Mouse (Mus musculus) cerebral cortex, adult 2 months (tissue): ENCODE results near the gene Snrnp35.

Experiments used
- WGBS: fragments of 180-500 bp; shearing (Covaris S2); methylation state at CpG from one replicate; pipeline ENCODE4 v1.1.7; 2018; 5-methylcytosine and 5-hydroxymethylcytosine counted together

Snrnp35 gene

DNA sequence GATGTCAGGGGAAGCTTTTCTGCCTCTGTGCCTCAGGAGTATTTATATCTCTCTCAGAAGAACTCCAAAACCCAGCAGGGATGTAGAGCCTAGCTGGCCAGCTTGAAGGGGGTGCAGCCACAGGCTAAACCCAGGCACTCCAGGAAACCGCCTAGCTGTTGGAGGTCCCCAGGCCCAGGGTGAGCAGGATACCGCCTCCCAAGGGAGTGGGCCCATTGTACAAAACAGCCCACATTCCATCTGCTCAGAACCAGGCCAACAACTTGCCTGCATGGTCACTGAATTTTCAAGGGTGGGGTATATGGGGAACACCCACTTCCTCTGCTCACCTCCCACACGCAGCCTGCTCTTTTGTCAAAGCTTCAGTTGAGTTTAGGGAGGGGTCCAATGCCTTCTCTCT, 17.6 kb downstream of the Snrnp35 start:
- WGBS = 59% methylated on average over 3 of the region's 3 CpGs

DNA sequence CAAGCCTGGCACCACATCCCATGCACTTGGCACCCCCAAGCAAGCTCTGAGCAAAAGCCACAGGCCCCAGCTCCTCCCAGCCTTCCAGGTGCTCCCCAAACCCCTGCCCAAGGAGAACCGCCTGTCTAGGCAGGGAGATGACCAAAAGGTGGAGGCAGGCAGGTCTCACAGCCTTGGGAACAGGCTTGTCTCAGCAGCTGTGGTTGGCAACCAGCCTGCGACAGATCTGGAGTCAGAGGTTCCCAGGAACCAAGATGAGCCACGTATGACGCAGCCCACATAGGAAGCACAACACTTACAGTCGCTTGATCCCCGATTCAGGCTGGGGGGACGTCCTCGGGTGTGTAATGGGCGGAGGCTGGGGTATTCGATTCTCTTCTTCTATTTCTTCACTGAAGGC, 18.6 kb downstream of the Snrnp35 start:
- WGBS = 75% methylated on average over 10 of the region's 10 CpGs

DNA sequence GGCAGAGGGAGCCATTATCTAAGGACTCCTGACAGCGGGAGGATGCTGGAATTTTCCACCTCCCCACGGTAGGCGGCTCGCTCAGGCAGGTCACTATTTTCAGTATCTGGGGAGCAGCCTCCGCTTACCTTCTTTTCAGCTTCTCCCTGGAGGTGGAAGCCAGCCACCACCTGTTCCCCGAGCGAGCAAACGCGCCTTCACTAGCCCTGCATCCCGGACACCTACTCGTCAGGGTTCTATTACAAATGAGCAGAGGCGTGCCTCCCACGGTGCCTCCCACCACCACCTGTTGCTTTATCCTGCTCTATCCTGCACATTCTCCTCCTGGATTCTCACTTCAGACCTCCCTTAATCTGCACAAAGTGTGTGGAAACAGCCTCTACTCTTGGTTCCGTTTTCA, 20.8 kb downstream of the Snrnp35 start:
- 44% methylated on average over 14 of the region's 14 CpGs for WGBS

DNA sequence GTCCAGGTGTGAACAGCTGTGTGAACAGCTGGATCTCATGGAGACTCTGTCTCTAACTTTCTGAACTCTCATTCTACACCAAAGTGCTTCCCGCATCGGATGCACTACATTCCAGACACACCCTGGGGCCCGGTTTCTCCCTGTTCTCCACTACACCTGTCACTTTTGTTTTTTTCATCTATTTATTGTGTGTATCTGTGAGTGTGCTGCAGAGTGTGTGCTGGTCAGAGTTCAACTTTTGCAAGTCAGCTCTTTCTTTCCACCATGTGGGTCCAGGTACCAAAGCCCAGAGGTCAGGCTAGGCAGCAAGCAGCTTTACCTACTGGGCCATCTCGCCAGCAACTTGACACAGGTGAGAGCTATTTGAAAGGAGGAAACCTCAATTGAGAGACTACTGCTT, 22.3 kb downstream of the Snrnp35 start:
- WGBS = 97% methylated on average over 4 of the region's 4 CpGs

DNA sequence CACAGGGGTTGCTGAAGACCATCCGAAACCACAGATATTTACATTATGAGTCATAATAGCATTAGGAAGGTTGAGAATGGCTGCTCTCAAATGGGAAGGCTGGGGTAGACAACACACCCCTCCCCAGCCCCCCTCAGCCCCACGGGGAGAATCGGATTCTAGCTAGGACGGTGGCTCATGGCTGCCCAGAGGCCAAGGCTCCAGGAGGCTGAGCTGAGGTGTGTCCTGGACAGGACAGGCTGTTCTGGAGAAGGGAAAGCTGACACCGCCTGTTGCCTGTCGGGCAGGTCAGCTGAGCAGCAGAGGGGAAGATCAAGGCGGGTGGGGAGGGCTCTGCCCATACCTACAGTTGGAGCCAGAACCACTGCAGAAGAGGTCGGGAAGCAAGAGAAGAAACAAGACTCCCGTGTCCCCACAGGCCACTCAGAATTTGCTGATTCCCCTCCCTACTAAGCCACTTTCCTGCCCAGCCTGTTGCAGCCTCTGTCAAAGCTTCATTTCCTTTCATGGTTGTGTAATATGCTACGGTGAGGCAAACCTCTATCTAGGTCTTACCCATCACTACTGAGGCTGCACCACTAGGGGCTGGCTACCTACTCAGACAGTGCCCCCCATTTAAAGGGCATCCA, 23.9 kb downstream of the Snrnp35 start:
- WGBS = 75% methylated on average over 10 of the region's 10 CpGs

DNA sequence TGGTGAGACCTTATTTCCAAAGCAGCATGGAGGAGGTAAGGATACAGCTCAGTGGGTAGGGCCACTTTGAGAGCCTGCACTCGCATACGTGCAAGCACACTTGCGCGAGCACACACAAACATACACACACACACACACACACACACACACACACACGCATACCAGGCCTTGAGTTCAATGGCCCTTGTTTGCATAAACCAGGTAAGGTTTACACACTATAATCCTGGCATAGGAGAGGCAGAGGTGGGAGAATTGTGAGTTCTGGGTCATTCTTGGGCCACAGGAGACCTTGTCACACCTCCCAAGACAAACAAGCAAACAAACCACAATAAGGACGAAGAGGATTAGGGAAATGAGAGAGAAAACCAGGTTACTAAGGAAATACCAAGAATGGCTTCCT, 26.3 kb downstream of the Snrnp35 start:
- WGBS = 95% methylated on average over 6 of the region's 6 CpGs

DNA sequence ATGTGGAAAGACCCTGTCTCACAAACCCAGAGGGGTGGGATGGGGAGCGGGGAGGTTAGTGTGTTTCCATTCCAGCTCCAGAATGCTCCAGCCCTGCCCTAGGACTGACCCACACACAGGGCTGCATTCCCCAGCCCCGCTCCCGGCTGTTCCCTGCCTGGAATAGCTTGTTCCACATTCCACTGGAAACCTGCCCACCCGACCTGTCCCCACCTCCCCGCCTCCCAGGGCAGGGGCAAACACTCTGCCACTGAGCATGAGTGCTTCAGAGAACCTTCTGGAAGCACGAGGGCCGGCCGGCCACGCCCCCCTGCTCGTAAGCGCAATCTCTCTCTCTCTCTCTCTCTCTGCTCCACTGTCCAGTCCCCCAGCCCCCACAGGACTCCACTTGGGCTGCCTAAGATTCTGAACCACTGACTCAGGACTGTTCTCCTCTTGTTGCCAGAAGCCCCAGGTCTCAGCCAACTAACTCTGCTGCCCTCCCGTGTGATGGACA, 26.9 kb downstream of the Snrnp35 start:
- WGBS = 79% methylated on average over 12 of the region's 12 CpGs

DNA sequence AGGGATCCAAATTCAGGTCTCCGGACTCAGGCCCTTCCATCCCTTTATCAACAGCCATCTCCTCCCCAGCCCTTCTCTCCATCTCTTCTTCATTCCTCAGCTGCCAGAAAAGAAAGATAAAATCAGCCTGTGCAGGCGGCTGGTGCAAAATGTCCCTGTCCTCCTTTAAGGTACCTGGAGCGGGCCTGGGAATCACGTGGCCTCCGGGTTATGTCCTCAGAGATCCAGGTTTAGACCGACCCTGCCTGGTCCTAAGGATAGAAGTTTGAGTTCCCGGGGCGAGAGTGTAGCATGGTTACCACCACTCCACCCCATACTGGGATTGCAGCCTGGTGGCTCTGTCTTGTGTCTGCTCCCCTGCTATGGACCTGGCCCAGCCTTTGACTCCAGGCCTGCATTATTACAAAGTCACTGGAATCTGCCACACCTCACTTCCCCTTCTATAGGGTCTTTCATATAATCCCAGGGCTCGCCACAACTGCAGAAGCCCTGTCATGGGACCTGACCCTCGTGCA, 27.7 kb downstream of the Snrnp35 start:
- 76% methylated on average over 10 of the region's 10 CpGs for WGBS

DNA sequence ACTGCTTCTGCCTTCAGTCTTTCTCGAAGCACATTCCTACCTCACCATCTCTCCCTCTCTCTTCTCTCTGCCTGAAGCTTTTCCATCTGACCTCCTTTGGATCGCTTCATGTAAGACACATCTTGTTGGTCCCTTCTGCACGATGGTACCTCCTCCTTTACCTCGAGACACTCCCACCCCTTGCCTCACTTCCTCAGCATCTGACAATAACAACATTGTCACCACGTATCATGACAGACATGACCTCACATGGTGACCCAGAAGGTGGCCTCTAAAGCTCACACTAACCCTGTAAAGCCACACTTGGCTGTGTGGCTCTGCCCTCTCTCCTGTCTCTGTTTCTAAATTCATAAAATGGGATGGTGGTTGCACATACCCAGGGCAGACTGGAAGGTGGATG, 32.9 kb downstream of the Snrnp35 start:
- WGBS = 72% methylated on average over 5 of the region's 5 CpGs

DNA sequence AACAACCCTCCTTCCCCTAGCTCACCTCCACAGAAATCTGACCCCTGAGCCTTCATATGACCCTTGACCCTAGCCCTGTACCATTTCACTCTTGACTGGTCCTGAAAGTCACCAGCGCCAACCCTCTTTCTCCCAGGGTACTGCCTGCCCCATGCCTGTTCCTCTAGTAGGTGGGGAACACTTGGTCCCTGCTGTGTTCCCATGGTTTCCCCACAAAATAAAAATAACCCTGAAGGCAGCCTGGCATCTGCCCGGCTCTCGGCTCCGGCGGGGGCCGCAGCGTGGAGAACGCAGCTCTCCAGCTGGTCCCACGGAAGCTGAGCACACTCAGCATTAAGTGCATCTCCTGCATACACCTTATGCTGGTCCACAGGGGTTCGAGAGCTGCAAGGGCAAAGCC, 35.7 kb downstream of the Snrnp35 start:
- WGBS = 31% methylated on average over 10 of the region's 10 CpGs

DNA sequence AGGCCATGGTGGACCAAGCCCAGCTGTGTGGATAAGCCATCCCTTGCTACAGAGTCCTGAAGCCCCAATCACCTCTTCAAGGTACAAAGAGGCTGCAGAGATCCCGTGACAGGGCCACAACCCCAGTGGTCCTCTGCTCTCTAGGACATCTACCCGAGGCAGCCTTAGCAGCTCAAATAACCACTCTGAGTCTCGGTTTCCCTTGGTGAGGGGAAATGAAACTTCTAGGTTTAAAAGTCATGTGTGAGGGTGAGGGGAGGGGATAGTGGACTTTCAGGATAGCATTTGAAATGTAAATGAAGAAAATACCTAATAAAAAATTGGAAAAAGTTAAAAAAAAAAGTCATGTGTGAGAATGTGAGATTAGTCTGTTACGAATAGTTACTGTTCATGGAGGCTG, 38.7 kb downstream of the Snrnp35 start:
- 89% methylated on average over 4 of the region's 4 CpGs for WGBS

DNA sequence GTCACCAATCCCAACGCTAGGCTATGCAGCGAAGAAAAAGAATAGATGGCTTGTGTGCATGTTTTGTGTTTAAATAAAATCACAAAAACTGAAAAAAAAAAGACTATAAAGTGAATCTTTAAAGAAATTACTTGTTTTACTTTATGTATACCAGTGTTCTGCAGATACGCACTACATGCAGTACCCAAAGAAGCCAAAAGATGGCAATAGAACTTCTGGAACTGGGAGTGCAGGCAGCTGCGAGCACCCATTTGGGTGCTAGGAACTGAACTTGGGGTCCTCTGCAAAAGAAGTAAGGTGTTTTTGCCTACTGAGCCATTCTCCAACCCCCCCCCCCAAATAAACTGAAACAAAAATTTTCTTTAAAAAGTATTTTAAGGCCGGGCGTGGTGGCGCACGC, 40.1 kb downstream of the Snrnp35 start:
- 94% methylated on average over 8 of the region's 8 CpGs for WGBS

DNA sequence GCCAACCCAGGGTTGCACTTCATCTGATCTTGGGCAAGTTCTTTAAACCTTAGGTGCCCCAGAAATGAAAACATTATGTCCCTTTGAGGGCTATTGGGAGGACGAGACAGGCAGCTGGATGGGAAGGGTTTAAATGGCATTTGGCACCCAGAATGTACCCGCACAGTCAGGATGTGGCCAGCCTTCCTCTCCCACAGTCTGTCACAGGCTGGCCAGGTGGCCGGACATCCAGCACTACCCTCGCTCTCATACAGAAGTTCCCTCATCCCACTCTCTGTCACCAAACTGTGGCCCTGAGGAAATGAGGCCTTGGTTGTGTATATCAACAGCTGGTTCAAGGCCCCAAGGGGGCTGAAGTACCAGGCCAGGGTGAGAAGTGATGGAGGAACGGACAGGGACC, 42.0 kb downstream of the Snrnp35 start:
- WGBS = 68% methylated on average over 5 of the region's 5 CpGs

DNA sequence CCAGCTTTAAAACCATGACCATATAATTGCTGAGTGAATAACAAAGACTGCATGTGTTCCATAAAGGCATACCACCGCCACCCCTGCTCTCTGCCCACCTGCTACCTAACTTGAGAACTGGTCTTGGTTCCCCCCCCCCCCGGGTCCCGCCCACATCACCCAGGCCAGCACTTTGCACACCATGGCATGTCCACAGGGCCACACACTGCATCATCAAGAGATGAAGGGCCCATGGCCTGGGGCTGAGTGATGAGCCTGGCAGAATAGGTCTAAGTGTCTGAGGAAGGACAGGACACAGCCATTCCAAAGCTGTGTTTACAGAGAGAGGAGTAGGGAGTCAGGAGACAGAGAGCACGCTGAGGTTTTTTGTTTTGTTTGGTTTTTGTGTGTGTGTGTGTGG, 45.4 kb downstream of the Snrnp35 start:
- 54% methylated on average over 4 of the region's 4 CpGs for WGBS

DNA sequence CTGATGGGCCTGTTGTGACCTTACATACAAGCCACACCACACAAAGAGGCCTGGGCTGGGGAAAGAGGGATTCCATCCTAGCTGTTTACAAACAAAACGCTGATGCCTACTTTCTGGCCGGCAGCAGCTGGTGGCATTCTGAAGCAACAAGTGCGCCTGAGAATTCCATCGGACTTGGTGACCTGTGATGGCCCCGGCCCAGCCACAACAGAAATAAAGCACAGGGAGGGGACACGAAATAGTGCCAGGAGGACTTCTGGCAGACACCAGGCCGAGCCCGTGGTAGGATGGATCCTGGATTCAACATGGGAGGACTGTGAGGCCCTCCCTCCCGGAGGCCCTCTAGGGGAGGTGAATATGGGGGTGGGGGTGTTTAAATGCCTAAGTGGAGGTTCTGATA, 45.9 kb downstream of the Snrnp35 start:
- WGBS = 17% methylated on average over 9 of the region's 9 CpGs

DNA sequence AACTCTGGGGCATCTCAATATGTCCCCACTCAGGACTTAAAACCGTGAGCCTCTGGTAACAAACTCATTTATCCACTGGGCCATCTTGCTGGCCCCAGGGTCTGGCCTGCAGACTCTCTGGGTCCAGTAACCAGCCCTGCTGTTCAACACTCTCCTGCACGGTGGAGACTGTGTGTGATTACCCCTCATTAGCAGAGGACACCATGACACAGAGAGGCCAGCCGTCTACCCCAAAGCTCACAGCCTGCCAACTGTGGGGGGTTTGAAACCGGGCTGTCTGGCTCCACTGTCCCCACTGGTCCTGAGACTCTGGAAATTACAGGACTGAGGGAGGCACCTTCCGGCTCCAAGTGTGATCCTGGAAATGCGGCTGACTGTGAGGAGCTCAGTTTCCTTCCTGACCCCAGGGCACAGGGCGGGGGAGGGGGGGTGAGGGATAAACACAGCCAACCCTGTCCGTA, 46.3 kb downstream of the Snrnp35 start:
- 29% methylated on average over 8 of the region's 8 CpGs for WGBS

DNA sequence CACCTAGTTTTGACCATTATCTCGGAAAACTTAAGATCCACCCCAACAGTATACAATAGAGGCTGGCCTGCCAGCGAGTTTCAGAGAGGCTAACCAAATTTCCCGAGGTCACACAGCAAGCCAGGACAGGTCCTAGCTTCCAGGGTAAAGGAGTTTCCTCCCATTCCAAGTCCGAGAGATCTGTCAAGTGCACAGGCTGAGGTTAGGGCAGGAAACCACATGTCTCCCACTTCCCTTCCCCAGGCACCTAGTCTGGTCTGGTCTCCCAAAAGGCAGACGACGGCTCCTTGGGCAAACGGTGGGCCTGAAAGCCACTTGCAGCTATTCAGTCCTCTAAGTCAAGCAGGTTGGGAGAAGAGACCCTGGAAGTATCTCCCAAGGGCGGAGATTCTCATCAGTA, 46.8 kb downstream of the Snrnp35 start:
- WGBS = 47% methylated on average over 8 of the region's 8 CpGs

DNA sequence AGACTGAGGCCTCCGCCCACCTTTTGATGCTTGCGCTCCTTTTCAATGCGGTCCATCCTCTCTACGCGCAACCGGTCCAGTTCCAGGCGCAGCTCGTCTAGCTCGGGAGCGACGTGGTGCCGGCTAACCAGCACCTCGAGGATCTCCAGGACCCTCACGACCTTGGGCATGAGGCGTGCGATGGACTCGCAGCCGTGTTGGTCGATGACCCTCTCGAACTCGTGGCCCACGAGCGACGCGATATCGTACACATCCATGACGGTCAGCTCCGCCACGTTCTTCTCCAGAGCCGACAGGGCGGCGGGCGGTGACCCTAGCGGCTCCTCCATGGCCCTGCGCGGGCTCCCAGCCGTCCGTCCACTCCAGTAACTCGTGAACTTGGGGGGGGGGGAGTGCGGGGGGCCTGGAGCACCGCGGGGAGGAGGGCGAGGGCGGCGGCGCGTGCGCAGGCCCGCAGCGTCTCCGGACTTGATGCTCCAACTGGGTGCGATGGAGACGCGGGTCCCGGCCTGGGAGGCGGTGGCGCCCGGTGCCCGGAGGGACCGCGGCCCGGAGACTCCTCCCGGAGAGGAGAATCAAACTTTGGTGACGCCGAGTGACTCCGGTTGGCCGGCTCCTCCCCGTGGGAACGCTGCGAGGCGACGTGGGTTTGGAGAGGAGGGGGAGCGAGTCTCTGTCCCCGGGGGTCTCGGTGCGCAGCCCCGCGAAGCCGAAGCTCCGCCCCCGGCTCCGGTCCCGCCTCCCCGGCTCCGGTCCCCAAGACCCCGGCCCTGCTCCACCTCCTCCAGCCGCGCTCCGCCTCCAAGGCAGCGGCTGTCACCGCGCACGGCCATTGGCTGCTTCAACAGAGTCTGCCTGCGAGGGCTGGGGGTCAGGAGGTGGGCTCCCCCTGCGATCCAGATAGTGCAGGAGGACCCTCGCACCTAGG, 48.0 kb downstream of the Snrnp35 start, which contains the start of gene Rilpl1:
Gene Rilpl1, minus strand, starts transcription at position 737 of the 928 bp plus-strand sequence.
- WGBS = under 1% methylated on average over 90 of the region's 96 CpGs

DNA sequence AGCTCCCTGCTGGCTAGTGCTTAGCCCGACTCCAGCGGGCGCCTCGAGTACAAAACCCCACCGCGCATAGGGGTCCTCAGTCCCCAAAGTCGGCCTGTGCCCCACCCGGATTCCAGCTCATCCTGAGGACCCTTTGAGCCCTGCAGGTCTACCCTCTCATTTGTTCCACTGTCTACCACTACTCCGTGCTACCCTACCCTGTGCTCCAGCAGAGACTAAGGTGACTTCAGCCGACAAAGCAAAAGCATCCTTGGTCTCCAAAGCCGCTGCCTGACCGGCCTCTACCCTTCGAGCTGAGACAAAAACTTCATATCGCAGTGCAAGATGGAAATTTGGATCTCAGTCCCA, 48.6 kb downstream of the Snrnp35 start:
- 11% methylated on average over 14 of the region's 14 CpGs for WGBS

DNA sequence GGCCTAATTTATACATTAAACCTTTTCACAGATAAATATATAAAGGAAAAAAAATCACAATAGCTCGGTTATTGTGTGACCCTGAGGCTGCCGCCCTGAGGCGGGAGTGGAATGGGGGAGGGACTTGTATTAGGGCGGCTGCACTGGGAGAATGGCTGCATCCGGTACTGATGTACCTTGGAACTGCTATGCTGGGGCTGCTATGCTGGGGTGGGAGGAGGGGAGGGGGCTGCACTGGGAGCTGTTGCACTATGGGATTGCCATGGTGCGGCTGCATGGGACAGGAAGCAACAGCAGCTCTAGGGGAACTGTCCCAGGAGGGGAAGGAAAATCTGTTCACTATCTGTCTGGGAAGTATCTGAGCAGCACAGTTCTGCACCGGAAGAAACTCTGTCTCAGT, 49.5 kb downstream of the Snrnp35 start:
- 56% methylated on average over 7 of the region's 7 CpGs for WGBS

DNA sequence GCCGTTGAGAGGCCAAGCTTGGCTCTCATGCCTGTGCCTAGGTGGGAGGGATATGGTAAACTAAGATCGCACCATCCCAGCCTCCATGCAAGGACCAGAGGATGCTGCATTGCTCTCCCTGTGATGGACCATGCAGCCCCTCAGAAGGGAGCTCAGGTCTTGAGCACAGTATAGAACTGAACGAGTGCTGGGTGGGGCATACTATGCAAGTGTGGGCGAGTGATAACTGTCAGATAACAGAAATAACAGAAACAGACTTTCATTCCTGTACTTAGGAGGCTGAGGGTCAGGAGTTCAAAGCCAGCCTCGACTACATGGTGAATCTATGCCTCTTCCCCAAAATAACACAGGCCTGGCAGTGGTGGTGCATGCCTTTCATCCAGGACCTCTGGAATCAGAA, 52.1 kb downstream of the Snrnp35 start:
- WGBS = 77% methylated on average over 5 of the region's 5 CpGs

DNA sequence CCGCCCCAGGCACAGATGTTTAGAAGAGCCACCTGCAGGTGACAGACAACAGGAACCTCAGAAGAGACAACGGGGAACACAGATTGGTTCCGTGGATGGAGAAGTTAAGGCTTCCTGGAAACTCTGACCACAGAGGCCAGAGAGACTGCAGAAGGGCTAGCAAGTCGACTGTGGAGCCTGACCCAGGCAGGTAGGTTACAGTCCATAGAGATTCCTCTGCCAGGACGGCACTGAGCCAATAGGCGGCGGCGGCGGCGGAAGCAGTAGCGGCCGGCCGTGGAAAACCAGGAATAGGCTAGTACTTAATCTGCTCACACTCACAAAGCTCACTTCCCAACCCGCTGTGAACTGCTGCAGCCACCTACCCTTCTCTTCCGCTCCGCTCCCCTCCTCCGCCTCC, 53.8 kb downstream of the Snrnp35 start:
- WGBS = 3% methylated on average over 17 of the region's 17 CpGs
